Mouse (Mus musculus) myocyte (in vitro differentiated cells): ENCODE measurements at regions not wholly inside any gene's neighbourhood (a gene's known extent, or its start where the extent isn't known, plus 50 kb on each side); places are given as distances from the start of the nearest gene placed in this dataset.

ENCODE experiments used
- MAX ChIP-seq: IDR thresholded peaks from one replicate; pipeline ENCODE4 v1.6.1; 2011; ENCODE audit warnings: low read depth, mild to moderate bottlenecking, control low read depth
- POLR2A ChIP-seq: IDR thresholded peaks from one replicate; pipeline ENCODE4 v1.6.1; 2011; ENCODE audit warnings: low read depth, mild to moderate bottlenecking, control low read depth, moderate library complexity; ENCODE audit not compliant: insufficient read length
- POLR2AphosphoS2 ChIP-seq: IDR thresholded peaks from one replicate; pipeline ENCODE4 v1.6.1; 2011; ENCODE audit warnings: low read depth, control low read depth; ENCODE audit not compliant: insufficient read length

DNA sequence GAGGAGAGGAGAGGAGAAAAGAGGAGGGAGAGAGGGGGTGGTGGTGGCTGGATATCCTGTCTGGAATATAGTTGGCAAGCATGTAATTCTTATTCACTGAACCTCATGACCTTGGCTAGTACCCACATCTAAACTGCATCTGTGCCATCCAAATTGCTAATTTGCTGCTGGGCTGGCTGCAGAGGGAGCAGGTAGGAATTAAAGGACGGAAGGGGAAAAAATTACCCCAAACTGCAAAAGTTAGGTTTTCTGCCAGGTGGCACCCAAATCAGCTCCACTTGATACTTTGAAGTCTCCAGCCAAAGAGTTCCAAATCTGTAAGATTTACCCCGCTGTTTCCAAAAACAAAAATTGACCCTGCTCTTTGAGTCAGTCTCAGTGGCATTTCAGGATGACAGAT is 466.2 kb upstream of the Tnp1 start:
- TF ChIP-seq POLR2AphosphoS2 (no peak), MAX (no peak), POLR2A (no peak)
